Mouse (Mus musculus): ENCODE results near the gene 1700001P01Rik. TPM values are rescaled to one million over a fixed set of nuclear protein-coding genes. Genes with fewer than 3 reads are reported as not detected.

Gene 1700001P01Rik
- polyA plus RNA-seq, 1 experiment = 0.80 TPM

- Histone ChIP-seq H3K27ac (ENCODE audit: insufficient read depth, low read length) (no peak overlapping the region), H3K4me1 (ENCODE audit: control insufficient read depth, insufficient read depth, low read length) (peaks cover 37% of the 10 kb centered on the region), H3K27me3 (ENCODE audit: control insufficient read depth, insufficient read depth, low read length) (no peaks in the 10 kb centered on the region), H3K4me3 (replicated peaks; ENCODE audit: insufficient read depth, low read depth, low read length) (no peak overlapping the region)
- TF ChIP-seq POLR2A (IDR thresholded peaks at IDR 0.05; ENCODE audit: borderline replicate concordance, insufficient read depth, low read length) (no peak), CTCF (IDR thresholded peaks at IDR 0.05; ENCODE audit: borderline replicate concordance, insufficient read depth, low read depth, low read length) (no peak)
- no peak for DNase-seq
- 30% methylated on average over 6 of the region's 6 CpGs for WGBS
Observed at GRCm38 (mm10) chr11:97802495-97802894, 26.8 kb upstream of the 1700001P01Rik start.

DNA sequence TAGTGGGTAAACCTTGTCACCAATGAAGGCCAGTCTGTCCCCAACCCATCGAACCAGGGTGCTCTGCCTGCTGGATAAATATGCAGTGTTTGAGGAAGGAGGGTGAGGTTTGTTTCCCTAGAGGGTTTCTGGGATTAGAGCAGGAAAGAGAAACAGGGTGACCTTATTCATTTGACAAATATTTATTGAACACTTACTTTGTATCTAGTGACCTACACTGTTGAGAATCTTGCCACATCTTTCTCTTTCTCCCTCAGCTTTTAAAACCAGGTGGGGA, 26.4 kb upstream of the 1700001P01Rik start:
- H3K27me3 ChIP-seq (ENCODE audit: control insufficient read depth, insufficient read depth, low read length) = no peaks in the 10 kb centered on the region
- H3K4me1 ChIP-seq (ENCODE audit: control insufficient read depth, insufficient read depth, low read length) = peaks cover 35% of the 10 kb centered on the region
- TF ChIP-seq CTCF (IDR thresholded peaks at IDR 0.05; ENCODE audit: borderline replicate concordance, insufficient read depth, low read depth, low read length) (no peak), POLR2A (IDR thresholded peaks at IDR 0.05; ENCODE audit: borderline replicate concordance, insufficient read depth, low read length) (no peak)
- 0 out of 2 replicates have a peak overlapping the region, but pooled peaks have one; percentile 29 for H3K27ac ChIP-seq (ENCODE audit: insufficient read depth, low read length)
- H3K4me3 ChIP-seq (replicated peaks; ENCODE audit: insufficient read depth, low read depth, low read length) = peak overlapping the region; percentile 20
- DNase-seq = no peak
- WGBS = 41% methylated on average over 1 of the region's 1 CpGs

DNA sequence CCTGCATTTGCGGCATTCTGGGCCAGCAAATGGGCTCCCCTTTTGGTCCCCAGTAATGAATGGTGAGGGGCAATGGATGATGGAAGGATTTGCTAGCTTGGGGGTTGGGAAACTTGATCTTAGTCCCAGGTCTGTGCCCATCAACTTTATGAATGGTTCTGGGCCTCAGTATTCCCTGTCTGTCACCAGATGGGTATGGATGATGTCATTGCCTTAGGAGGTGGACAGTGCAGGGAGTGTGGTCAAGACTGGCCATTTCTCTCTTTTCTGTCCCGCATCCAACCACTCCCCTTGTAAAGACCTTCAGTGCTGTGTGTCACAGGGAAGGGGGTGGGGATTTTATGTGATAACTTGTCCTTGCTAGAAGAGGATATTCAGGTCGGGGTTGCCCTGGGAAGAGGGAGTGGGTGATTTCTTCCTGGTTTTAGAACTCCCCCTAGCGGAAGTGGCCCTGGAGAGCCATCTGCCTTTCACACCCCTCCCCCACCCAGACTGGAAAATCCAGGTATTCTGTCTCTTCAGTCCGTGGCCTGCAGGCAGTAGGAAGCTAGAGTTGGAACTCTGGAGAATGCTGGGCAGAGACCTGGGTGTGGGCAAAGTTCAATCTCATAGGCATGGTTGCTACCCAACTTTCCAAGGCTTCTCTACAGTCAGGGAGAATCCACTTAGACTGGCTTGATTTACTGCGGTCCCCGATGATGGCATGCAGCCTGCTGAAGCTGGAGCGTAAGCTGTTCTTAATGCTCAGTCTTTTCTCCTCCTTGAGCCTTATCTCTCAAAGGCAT, 25.9 kb upstream of the 1700001P01Rik start:
- TF ChIP-seq CTCF (IDR thresholded peaks at IDR 0.05; ENCODE audit: borderline replicate concordance, insufficient read depth, low read depth, low read length) = peak; percentile 34; the same call in 1 of the 2 replicates
- TF ChIP-seq POLR2A (IDR thresholded peaks at IDR 0.05; ENCODE audit: borderline replicate concordance, insufficient read depth, low read length) = no peak
- peaks cover 32% of the 10 kb centered on the region for H3K4me1 ChIP-seq (ENCODE audit: control insufficient read depth, insufficient read depth, low read length)
- 20% methylated on average over 8 of the region's 8 CpGs for WGBS
- H3K4me3 ChIP-seq (replicated peaks; ENCODE audit: insufficient read depth, low read depth, low read length) = peak overlapping the region; percentile 97
- peak overlapping the region; percentile 68; the same call in 1 of the 2 replicates for H3K27ac ChIP-seq (ENCODE audit: insufficient read depth, low read length)
- no peaks in the 10 kb centered on the region for H3K27me3 ChIP-seq (ENCODE audit: control insufficient read depth, insufficient read depth, low read length)
- DNase-seq = peak; percentile 62 to 63

DNA sequence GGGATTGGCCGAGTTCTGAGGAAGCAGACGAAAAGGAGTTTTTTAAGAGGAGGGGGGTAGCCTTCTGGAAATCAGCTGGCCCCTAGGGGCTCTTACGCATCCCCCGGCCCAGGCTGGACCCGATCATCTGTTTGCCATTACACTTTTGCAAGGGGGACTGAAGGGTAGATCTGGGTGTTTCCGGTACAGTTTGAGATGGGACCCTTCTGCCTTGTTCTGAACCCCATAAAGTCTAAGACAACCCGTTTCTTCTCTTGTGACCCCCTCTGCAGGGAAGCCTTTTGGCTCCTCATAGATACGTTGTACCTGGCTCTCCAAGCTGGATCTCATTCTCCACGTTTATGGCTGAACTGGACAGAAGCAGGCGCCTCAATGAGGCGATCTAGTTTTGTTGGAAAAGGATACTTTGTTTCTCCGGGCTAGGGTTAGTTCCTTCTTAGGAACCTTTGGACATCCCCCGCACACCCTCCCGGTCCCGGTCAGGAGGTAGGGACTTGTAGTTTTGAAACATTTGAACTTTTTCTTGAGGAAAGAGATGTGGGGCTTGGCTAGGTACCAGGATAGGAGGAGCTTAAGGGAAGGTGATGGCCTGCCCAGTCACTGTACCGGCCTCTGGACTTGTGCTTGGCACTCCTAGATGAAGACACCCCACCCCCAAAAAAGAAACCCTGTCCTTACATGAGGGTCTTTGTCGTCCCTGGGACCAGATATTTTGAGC, 25.1 kb upstream of the 1700001P01Rik start:
- WGBS = 6% methylated on average over 17 of the region's 17 CpGs
- no peak for DNase-seq
- H3K4me1 ChIP-seq (ENCODE audit: control insufficient read depth, insufficient read depth, low read length) = peaks cover 24% of the 10 kb centered on the region
- H3K27me3 ChIP-seq (ENCODE audit: control insufficient read depth, insufficient read depth, low read length) = no peaks in the 10 kb centered on the region
- H3K4me3 ChIP-seq (replicated peaks; ENCODE audit: insufficient read depth, low read depth, low read length) = peak overlapping the region; percentile 97
- TF ChIP-seq CTCF (IDR thresholded peaks at IDR 0.05; ENCODE audit: borderline replicate concordance, insufficient read depth, low read depth, low read length) (no peak), POLR2A (IDR thresholded peaks at IDR 0.05; ENCODE audit: borderline replicate concordance, insufficient read depth, low read length) (no peak)
- peak overlapping the region; percentile 68 for H3K27ac ChIP-seq (ENCODE audit: insufficient read depth, low read length)

GRCm38 (mm10) chr11:97799994-97800690, 24.4 kb upstream of the 1700001P01Rik start:
- Histone ChIP-seq H3K27me3 (ENCODE audit: control insufficient read depth, insufficient read depth, low read length) (no peaks in the 10 kb centered on the region), H3K27ac (ENCODE audit: insufficient read depth, low read length) (peak overlapping the region; percentile 83), H3K4me1 (ENCODE audit: control insufficient read depth, insufficient read depth, low read length) (peaks cover 20% of the 10 kb centered on the region; the same call in 1 of the 2 replicates), H3K4me3 (replicated peaks; ENCODE audit: insufficient read depth, low read depth, low read length) (peak overlapping the region; percentile 97)
- DNase-seq = peak in 1 of 2 experiments; percentile 68
- 1% methylated on average over 32 of the region's 43 CpGs for WGBS
- TF ChIP-seq CTCF (IDR thresholded peaks at IDR 0.05; ENCODE audit: borderline replicate concordance, insufficient read depth, low read depth, low read length) (no peak), POLR2A (IDR thresholded peaks at IDR 0.05; ENCODE audit: borderline replicate concordance, insufficient read depth, low read length) (no peak)

- peak; percentile 86; the same call in 1 of the 2 replicates for TF ChIP-seq POLR2A (IDR thresholded peaks at IDR 0.05; ENCODE audit: borderline replicate concordance, insufficient read depth, low read length)
- no peak for TF ChIP-seq CTCF (IDR thresholded peaks at IDR 0.05; ENCODE audit: borderline replicate concordance, insufficient read depth, low read depth, low read length)
- H3K4me1 ChIP-seq (ENCODE audit: control insufficient read depth, insufficient read depth, low read length) = peaks cover 15% of the 10 kb centered on the region; the same call in 1 of the 2 replicates
- under 1% methylated on average over 71 of the region's 71 CpGs for WGBS
- peak; percentile 92 to 93 for DNase-seq
- no peaks in the 10 kb centered on the region for H3K27me3 ChIP-seq (ENCODE audit: control insufficient read depth, insufficient read depth, low read length)
- H3K4me3 ChIP-seq (replicated peaks; ENCODE audit: insufficient read depth, low read depth, low read length) = peak overlapping the region; percentile 97
- peak overlapping the region; percentile 83 for H3K27ac ChIP-seq (ENCODE audit: insufficient read depth, low read length)
Observed at GRCm38 (mm10) chr11:97799146-97799993, 23.7 kb upstream of the 1700001P01Rik start.

DNA sequence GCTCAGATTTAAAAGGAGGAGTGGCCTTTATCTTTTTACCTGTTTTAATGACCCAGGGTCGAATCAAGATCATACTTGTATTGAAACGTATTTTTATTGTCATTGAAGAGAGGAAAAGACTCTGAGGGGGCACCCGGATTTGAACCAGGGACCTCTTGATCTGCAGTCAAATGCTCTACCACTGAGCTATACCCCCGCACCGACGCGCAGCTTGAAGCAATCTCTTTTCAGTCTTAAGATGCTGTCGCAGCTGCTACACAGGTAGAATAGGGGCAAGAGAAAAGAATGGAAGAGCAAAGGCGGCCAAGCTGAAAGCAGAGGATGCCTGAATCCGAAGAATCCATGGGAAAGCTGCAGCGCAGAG, 23.0 kb upstream of the 1700001P01Rik start, which contains the start of gene Lasp1:
Gene Lasp1, plus strand, starts transcription at position 219 of the 364 bp plus-strand sequence.
- WGBS = 1% methylated on average over 11 of the region's 11 CpGs
- Histone ChIP-seq H3K27me3 (ENCODE audit: control insufficient read depth, insufficient read depth, low read length) (no peaks in the 10 kb centered on the region), H3K4me1 (ENCODE audit: control insufficient read depth, insufficient read depth, low read length) (peaks cover 12% of the 10 kb centered on the region; the same call in 1 of the 2 replicates), H3K27ac (ENCODE audit: insufficient read depth, low read length) (peak within 1 kb of the TSS; percentile 83), H3K4me3 (replicated peaks; ENCODE audit: insufficient read depth, low read depth, low read length) (peak within 1 kb of the TSS; percentile 97)
- TF ChIP-seq CTCF (IDR thresholded peaks at IDR 0.05; ENCODE audit: borderline replicate concordance, insufficient read depth, low read depth, low read length) (no peak), POLR2A (IDR thresholded peaks at IDR 0.05; ENCODE audit: borderline replicate concordance, insufficient read depth, low read length) (no peak)
- peak; percentile 88 to 95 for DNase-seq

Data from cerebellum, adult 2 months (tissue).